Mouse (Mus musculus): ENCODE measurements around the gene Rcn2. TPM values are rescaled to one million over a fixed set of nuclear protein-coding genes. Genes with fewer than 3 reads are reported as not detected.

Rcn2 gene
- polyA plus RNA-seq, 1 experiment: 111 TPM

DNA sequence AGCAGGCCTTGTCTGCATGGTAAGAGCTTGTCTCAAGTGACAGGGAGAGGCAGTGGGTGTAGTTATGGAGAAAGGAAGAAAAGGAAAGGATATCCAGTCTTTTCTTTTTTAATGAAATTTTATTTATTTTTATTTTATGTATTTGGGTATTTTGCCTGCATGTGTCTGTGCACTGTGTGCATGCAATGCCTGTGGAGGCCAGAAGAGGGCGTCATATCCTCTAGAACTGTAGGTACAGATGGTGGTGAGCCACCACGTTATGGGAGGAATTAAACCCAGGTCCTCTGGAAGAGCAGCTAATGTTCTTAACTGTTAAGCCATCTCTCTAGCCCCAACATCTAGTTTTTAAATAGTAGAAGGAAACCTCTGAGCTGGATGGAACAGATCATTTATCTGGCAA, 50.5 kb downstream of the Rcn2 start:
- DNase-seq (ENCODE audit: low spot score): no peak

- DNase-seq (ENCODE audit: low spot score): no peak
These were observed 56.1 kb downstream of the Rcn2 start for GRCm38 (mm10) chr9:56097584-56098298.

DNA sequence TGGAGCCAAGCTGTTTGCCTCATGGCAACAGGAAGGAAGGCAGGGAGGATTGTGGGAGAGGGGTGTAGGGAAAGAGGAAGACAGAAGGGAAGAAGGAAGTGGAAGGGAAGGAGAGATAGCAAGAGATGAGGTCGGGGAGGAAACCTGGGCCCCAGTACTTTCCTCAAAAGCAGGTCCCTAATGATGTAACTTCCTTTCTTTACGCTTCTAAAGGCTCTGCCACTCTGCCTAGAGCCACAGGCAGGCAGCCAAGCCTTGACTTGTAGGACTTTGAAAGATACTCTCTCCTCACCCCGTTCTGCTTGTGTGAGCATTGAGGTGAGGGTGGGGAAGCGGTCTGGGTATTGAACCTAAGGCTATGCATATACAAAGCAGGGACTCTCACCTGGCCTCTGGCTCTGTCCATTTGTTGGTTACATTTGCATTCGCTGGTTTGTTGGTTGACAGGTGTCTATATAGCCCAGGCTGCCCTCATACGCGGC, 58.4 kb downstream of the Rcn2 start:
- DNase-seq (ENCODE audit: low spot score): no peak

DNA sequence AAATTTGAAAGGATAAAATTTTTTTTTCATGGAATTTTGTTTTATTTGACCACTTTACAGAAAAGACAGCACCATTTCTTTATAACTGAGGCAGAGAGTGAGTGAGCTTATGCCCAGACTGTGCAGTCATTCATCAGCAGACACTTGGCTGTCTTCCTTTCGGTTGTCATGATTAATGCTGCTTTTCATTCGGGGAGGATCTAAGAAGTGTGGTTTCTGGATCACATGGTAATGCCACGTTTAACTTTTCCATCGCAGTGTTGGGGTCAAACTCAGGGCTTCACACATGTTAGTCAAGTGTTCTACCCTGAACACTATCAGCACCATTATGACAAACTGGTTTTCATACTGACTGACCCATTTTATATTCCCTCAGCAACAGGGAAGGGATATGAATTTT, 59.4 kb downstream of the Rcn2 start:
- DNase-seq (ENCODE audit: low spot score): no peak

- DNase-seq (ENCODE audit: low spot score): no peak
These were observed 63.3 kb downstream of the Rcn2 start for GRCm38 (mm10) chr9:56104921-56105320.

- no peak for DNase-seq (ENCODE audit: low spot score)
These were observed 64.8 kb downstream of the Rcn2 start for GRCm38 (mm10) chr9:56106274-56107072.

- no peak for DNase-seq (ENCODE audit: low spot score)
These were observed 65.9 kb downstream of the Rcn2 start for GRCm38 (mm10) chr9:56107527-56107926.

DNA sequence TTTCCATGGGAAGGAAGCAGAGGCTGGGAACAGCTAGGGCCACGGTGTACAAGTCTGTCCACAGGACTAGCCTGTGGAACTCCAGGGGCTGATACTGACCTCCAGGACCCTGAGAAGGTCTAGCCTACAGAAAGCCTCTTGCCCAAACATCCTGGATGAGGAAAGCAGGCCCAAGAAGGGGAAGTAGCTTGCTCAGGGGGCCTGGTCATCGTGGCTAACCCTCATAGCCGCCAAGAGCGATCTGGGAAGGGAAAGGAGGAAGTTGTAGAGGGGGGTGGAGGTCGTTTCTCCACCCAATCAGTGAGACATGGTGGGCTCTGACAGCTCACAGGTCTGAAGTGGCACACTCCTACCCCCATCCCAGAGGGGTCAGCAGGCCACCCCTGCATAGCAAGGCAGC, 66.5 kb downstream of the Rcn2 start:
- DNase-seq (ENCODE audit: low spot score): no peak

Other genes starting within 250 kb of the Rcn2 start
- gene Scaper, start 103.7 kb upstream of the Rcn2 start, polyA plus RNA-seq (2012; rRNA removed): 5.2 and 7.3 TPM in 2 replicates
- gene 4930563M21Rik, start 31.3 kb upstream of the Rcn2 start, polyA plus RNA-seq (2012; rRNA removed): not detected in 2 replicates
- 7.7 and 8.4 TPM in 2 replicates for gene Pstpip1, start 48.1 kb downstream of the Rcn2 start, polyA plus RNA-seq (2012; rRNA removed)
- gene Tspan3, start 123.6 kb downstream of the Rcn2 start, polyA plus RNA-seq (2012; rRNA removed): 153 and 172 TPM in 2 replicates

Measured in urinary bladder, adult 2 months (tissue).